Mouse (Mus musculus): ENCODE measurements around the gene Lrrc28. TPM values are rescaled to one million over a fixed set of nuclear protein-coding genes. Genes with fewer than 3 reads are reported as not detected.

The Lrrc28 gene
- total and polyA plus RNA-seq, 3 experiments, result 9.7 to 16.0 TPM; not detected in 1

- no peak for TF ChIP-seq KAT2A (conservative IDR thresholded peaks at IDR 0.05; ENCODE audit: low read depth, low read length)
- DNase-seq (ENCODE audit: low read depth, low spot score), result no peak
- Histone ChIP-seq H3K79me2 (ENCODE audit: control insufficient read depth, insufficient read depth, low read length, poor library complexity) (no peaks in the 10 kb centered on the region), H3K9me3 (replicated peaks; ENCODE audit: insufficient read depth, low read length) (no peaks in the 10 kb centered on the region), H3K9ac (ENCODE audit: control insufficient read depth, low read depth, low read length, poor library complexity, severe bottlenecking) (no peak overlapping the region), H3K4me3 (ENCODE audit: control insufficient read depth in 1 of 2, insufficient read depth in 1 of 2, low read depth in 2 of 2, low read length in 2 of 2) (no peak overlapping the region), H3K4me1 (ENCODE audit: control insufficient read depth in 1 of 2, insufficient read depth in 2 of 2, low read length in 2 of 2) (no peaks in the 10 kb centered on the region), H3K27ac (ENCODE audit: control insufficient read depth, low read depth, low read length) (no peak overlapping the region), H3K36me3 (ENCODE audit: control insufficient read depth in 1 of 2, insufficient read depth in 2 of 2, low read length in 2 of 2) (no peaks in the 10 kb centered on the region), H3K27me3 (ENCODE audit: control insufficient read depth in 1 of 2, insufficient read depth in 2 of 2, low read length in 2 of 2) (no peaks in the 10 kb centered on the region)
Measured at GRCm38 (mm10) chr7:67515621-67516020, 129.4 kb downstream of the Lrrc28 start.

- Histone ChIP-seq H3K79me2 (ENCODE audit: control insufficient read depth, insufficient read depth, low read length, poor library complexity) (no peaks in the 10 kb centered on the region), H3K27ac (ENCODE audit: control insufficient read depth, low read depth, low read length) (no peak overlapping the region), H3K27me3 (ENCODE audit: control insufficient read depth in 1 of 2, insufficient read depth in 2 of 2, low read length in 2 of 2) (no peaks in the 10 kb centered on the region), H3K9me3 (replicated peaks; ENCODE audit: insufficient read depth, low read length) (no peaks in the 10 kb centered on the region), H3K9ac (ENCODE audit: control insufficient read depth, low read depth, low read length, poor library complexity, severe bottlenecking) (no peak overlapping the region), H3K4me3 (ENCODE audit: control insufficient read depth in 1 of 2, insufficient read depth in 1 of 2, low read depth in 2 of 2, low read length in 2 of 2) (no peak overlapping the region), H3K36me3 (ENCODE audit: control insufficient read depth in 1 of 2, insufficient read depth in 2 of 2, low read length in 2 of 2) (no peaks in the 10 kb centered on the region), H3K4me1 (ENCODE audit: control insufficient read depth in 1 of 2, insufficient read depth in 2 of 2, low read length in 2 of 2) (no peaks in the 10 kb centered on the region)
- DNase-seq (ENCODE audit: low read depth, low spot score), result no peak
- TF ChIP-seq GABPA (IDR thresholded peaks at IDR 0.05; ENCODE audit: low read depth, low read length) (no peak), USF2 (IDR thresholded peaks at IDR 0.05; ENCODE audit: borderline replicate concordance in 1 of 2, insufficient read depth in 1 of 2, low read depth in 1 of 2, low read length in 2 of 2) (no peak), CHD1 (IDR thresholded peaks at IDR 0.05; ENCODE audit: low read depth, low read length) (no peak), KAT2A (conservative IDR thresholded peaks at IDR 0.05; ENCODE audit: low read depth, low read length) (no peak), RAD21 (IDR thresholded peaks at IDR 0.05; ENCODE audit: low read depth, low read length) (no peak), USF1 (IDR thresholded peaks at IDR 0.05; ENCODE audit: low read depth, low read length) (no peak), HCFC1 (IDR thresholded peaks at IDR 0.05; ENCODE audit: low read depth, low read length) (no peak), MAZ (IDR thresholded peaks at IDR 0.05; ENCODE audit: low read depth, low read length) (no peak), MAFK (IDR thresholded peaks at IDR 0.05; ENCODE audit: borderline replicate concordance, low read depth, low read length) (no peak), CTCF (IDR thresholded peaks at IDR 0.05 in 2 of 3, conservative IDR thresholded peaks at IDR 0.05 in 1 of 3; ENCODE audit: control insufficient read depth in 1 of 3, insufficient read depth in 1 of 3, low read depth in 2 of 3, low read length in 3 of 3, poor library complexity in 1 of 3, severe bottlenecking in 1 of 3) (no peak), ETS1 (IDR thresholded peaks at IDR 0.05; ENCODE audit: low read depth, low read length) (no peak), MXI1 (IDR thresholded peaks at IDR 0.05; ENCODE audit: low read depth, low read length) (no peak), TBP (IDR thresholded peaks at IDR 0.05; ENCODE audit: low read depth, low read length) (no peak), SIN3A (IDR thresholded peaks at IDR 0.05; ENCODE audit: low read length) (no peak), TCF12 (IDR thresholded peaks at IDR 0.05; ENCODE audit: low read depth, low read length) (no peak), TAL1 (IDR thresholded peaks at IDR 0.05; ENCODE audit: low read length) (no peak), ZMIZ1 (IDR thresholded peaks at IDR 0.05; ENCODE audit: low read depth, low read length) (no peak), MYB (IDR thresholded peaks at IDR 0.05; ENCODE audit: low read depth, low read length) (no peak)
Measured at GRCm38 (mm10) chr7:67514893-67515292, 130.2 kb downstream of the Lrrc28 start.
